In the genomic region with DNA sequence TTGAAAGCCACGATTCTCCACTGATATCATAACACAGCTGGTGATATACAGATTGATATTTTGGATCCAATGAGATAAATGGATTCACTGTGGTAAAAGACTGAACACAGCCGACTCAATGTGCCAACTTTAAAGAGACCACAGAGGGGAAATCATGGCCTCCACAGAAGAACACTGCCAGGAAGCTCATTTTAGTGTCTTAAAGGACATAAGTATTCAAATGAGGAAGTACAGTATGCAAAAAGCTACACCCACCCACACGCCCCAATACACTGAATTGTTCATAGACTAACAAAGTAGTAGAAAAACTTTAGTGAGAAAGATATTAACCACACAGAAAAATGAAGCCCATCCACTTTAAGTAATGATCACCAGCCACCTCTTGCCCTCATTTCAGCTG, we compare ENCODE assay signal across 20 mouse cellular contexts. TPM values are rescaled to one million over a fixed set of nuclear protein-coding genes. Genes with fewer than 3 reads are reported as not detected.
A peak's percentile ranks its signal among the peaks of the same experiment; 100 is the strongest.
DNase-seq lines count a peak whose midpoint lies in the region; ATAC-seq and TF ChIP-seq lines count a peak whose summit lies in the region.
"Had no signal": no experiment of that assay in that cellular context is flagged by ENCODE, and none has a peak within 500 bp of the region (broad histone marks: within the 10 kb centered on the region; RNA-seq: fewer than 3 reads in every experiment).

No protein-coding gene starts in this region.

- H3K36me3 ChIP-seq in MEL (ENCODE audit: control insufficient read depth in 1 of 2, insufficient read depth in 2 of 2, low read length in 2 of 2) = peaks cover 0 to 7% of the 10 kb centered on the region in 2 experiments; a peak in 2 of 4 replicates
- no peaks in the 10 kb centered on the region for H3K36me3 ChIP-seq in heart, adult 2 months (ENCODE audit: control insufficient read depth, insufficient read depth, low read length)
- H3K36me3 ChIP-seq: limb, embryonic 15.5 days; midbrain, embryonic 12.5 days had no signal

- H3K9ac ChIP-seq in MEL (ENCODE audit: control insufficient read depth, low read depth, low read length, poor library complexity, severe bottlenecking) = peak overlapping the region; percentile 22; the same call in 1 of the 2 replicates
- H3K9ac ChIP-seq in heart, adult 2 months (ENCODE audit: low read depth, low read length) = no peak overlapping the region
- H3K9ac ChIP-seq: limb, embryonic 15.5 days; midbrain, embryonic 12.5 days had no signal

- ATAC-seq in inflammation-experienced regulatory T-cells, adult 6 months = peak; percentile 86
- ATAC-seq: forebrain, embryonic 14.5 days had no signal

- no peak for TF ChIP-seq CTCF in MEL (IDR thresholded peaks at IDR 0.05 in 2 of 3, conservative IDR thresholded peaks at IDR 0.05 in 1 of 3; ENCODE audit: control insufficient read depth in 1 of 3, insufficient read depth in 1 of 3, low read depth in 2 of 3, low read length in 3 of 3, poor library complexity in 1 of 3, severe bottlenecking in 1 of 3)
- TF ChIP-seq CTCF in heart, adult 2 months (IDR thresholded peaks at IDR 0.05) = no peak

- no peak for TF ChIP-seq EP300 in MEL (IDR thresholded peaks at IDR 0.05; ENCODE audit: low read depth in 1 of 2, low read length in 2 of 2)
- no peak for TF ChIP-seq EP300 in heart, adult 2 months (IDR thresholded peaks at IDR 0.05; ENCODE audit: insufficient read depth, low read depth, low read length)

- H3K4me3 ChIP-seq in MEL (ENCODE audit: control insufficient read depth in 1 of 2, insufficient read depth in 1 of 2, low read depth in 2 of 2, low read length in 2 of 2) = no peak overlapping the region; a peak in 1 of 4 replicates
- H3K4me3 ChIP-seq in heart, adult 2 months = no peak overlapping the region
- H3K4me3 ChIP-seq: erythroblast, embryonic 14.5 days; limb, embryonic 15.5 days; midbrain, embryonic 12.5 days; myocyte had no signal

- no peaks in the 10 kb centered on the region for H3K27me3 ChIP-seq in MEL (ENCODE audit: control insufficient read depth in 1 of 2, insufficient read depth in 2 of 2, low read length in 2 of 2)
- H3K27me3 ChIP-seq in heart, adult 2 months (ENCODE audit: control insufficient read depth, insufficient read depth, low read length) = no peaks in the 10 kb centered on the region
- H3K27me3 ChIP-seq: limb, embryonic 15.5 days; midbrain, embryonic 12.5 days had no signal

- no peaks in the 10 kb centered on the region for H3K79me2 ChIP-seq in MEL (ENCODE audit: control insufficient read depth, insufficient read depth, low read length, poor library complexity)
- H3K79me2 ChIP-seq in heart, adult 2 months (replicated peaks; ENCODE audit: control insufficient read depth, insufficient read depth, low read length) = no peaks in the 10 kb centered on the region

- intact Hi-C loops in left cerebral cortex, postnatal 10 days (cut with DNase I) = no loop called here
- intact Hi-C loops in heart, adult 2 months (cut with DNase I) = no loop called here

- no peak for TF ChIP-seq POLR2A in MEL (IDR thresholded peaks at IDR 0.05; ENCODE audit: control insufficient read depth in 1 of 2, insufficient read depth in 1 of 2, low read depth in 1 of 2, low read length in 2 of 2, poor library complexity in 1 of 2)
- no peak for TF ChIP-seq POLR2A in heart, adult 2 months (IDR thresholded peaks at IDR 0.05; ENCODE audit: insufficient read depth, low read depth, low read length)

- no peaks in the 10 kb centered on the region for H3K9me3 ChIP-seq in MEL (replicated peaks; ENCODE audit: insufficient read depth, low read length)
- H3K9me3 ChIP-seq: limb, embryonic 15.5 days; midbrain, embryonic 12.5 days had no signal

- H3K4me1 ChIP-seq in MEL (ENCODE audit: control insufficient read depth in 1 of 2, insufficient read depth in 2 of 2, low read length in 2 of 2) = peaks cover 0 to 5% of the 10 kb centered on the region in 2 experiments; a peak in 3 of 4 replicates
- H3K4me1 ChIP-seq in heart, adult 2 months (ENCODE audit: control insufficient read depth, insufficient read depth, low read length) = no peaks in the 10 kb centered on the region; the same call in 1 of the 2 replicates
- H3K4me1 ChIP-seq: limb, embryonic 15.5 days; midbrain, embryonic 12.5 days had no signal

- TF ChIP-seq RAD21 in MEL (IDR thresholded peaks at IDR 0.05; ENCODE audit: low read depth, low read length) = no peak

- WGBS in heart, adult 2 months = 59% methylated on average over 3 of the region's 3 CpGs

- peak; percentile 7 for DNase-seq in thymus, postnatal 4 days
- DNase-seq in thymus, postnatal 10 days (ENCODE audit: low spot score in 2 of 2) = no peak
- DNase-seq in MEL (ENCODE audit: low read depth, low spot score) = peak; percentile 77
- DNase-seq in left cerebral cortex, postnatal 10 days (ENCODE audit: extremely low spot score in 1 of 2, low spot score in 2 of 2) = no peak
- no peak for DNase-seq in heart, adult 2 months
- DNase-seq in right cerebral cortex, adult 18-20 months = no peak
- DNase-seq: cerebellum, adult 11 months; cerebellum, postnatal 25 days; heart, adult 11 months; heart, postnatal 4 days; kidney, adult 9 months; kidney, postnatal 36 days; layer of hippocampus, adult 9-11 months; lung, postnatal 4 days had no signal

- H3K27ac ChIP-seq in MEL (ENCODE audit: control insufficient read depth, low read depth, low read length) = no peak overlapping the region
- H3K27ac ChIP-seq in heart, adult 2 months = no peak overlapping the region
- H3K27ac ChIP-seq: limb, embryonic 15.5 days; midbrain, embryonic 12.5 days had no signal

TF ChIP-seq in MEL, 35 proteins besides CTCF, POLR2A, EP300 and RAD21:
- TF ChIP-seq GABPA (IDR thresholded peaks at IDR 0.05; ENCODE audit: low read depth, low read length) = no peak
- no peak for TF ChIP-seq MAX (IDR thresholded peaks at IDR 0.05; ENCODE audit: low read length)
- no peak for TF ChIP-seq MYB (IDR thresholded peaks at IDR 0.05; ENCODE audit: low read depth, low read length)
- no peak for TF ChIP-seq USF2 (IDR thresholded peaks at IDR 0.05; ENCODE audit: borderline replicate concordance in 1 of 2, insufficient read depth in 1 of 2, low read depth in 1 of 2, low read length in 2 of 2)
- no peak for TF ChIP-seq TBP (IDR thresholded peaks at IDR 0.05; ENCODE audit: low read depth, low read length)
- no peak for TF ChIP-seq ETS1 (IDR thresholded peaks at IDR 0.05; ENCODE audit: low read depth, low read length)
- TF ChIP-seq HCFC1 (IDR thresholded peaks at IDR 0.05; ENCODE audit: low read depth, low read length) = no peak
- no peak for TF ChIP-seq E2F4 (IDR thresholded peaks at IDR 0.05; ENCODE audit: borderline replicate concordance, low read depth, low read length)
- TF ChIP-seq ELF1 (IDR thresholded peaks at IDR 0.05; ENCODE audit: low read depth, low read length) = no peak
- no peak for TF ChIP-seq POLR2AphosphoS2 (IDR thresholded peaks at IDR 0.05; ENCODE audit: low read length)
- TF ChIP-seq MAZ (IDR thresholded peaks at IDR 0.05; ENCODE audit: low read depth, low read length) = no peak
- no peak for TF ChIP-seq USF1 (IDR thresholded peaks at IDR 0.05; ENCODE audit: low read depth, low read length)
- no peak for TF ChIP-seq RCOR1 (IDR thresholded peaks at IDR 0.05; ENCODE audit: low read depth, low read length)
- no peak for TF ChIP-seq SIN3A (IDR thresholded peaks at IDR 0.05; ENCODE audit: low read length)
- no peak for TF ChIP-seq MEF2A (IDR thresholded peaks at IDR 0.05; ENCODE audit: extremely low read depth, insufficient replicate concordance, low read depth, low read length, poor library complexity, severe bottlenecking)
TF ChIP-seq in MEL: peak in this region for 0.

RNA-seq across cellular contexts. Expression of a gene that starts 46.8 kb away (rescaled TPM):
- 3.5 and 4.2 TPM in 2 replicates for total RNA-seq in MEL (2012; rRNA removed)
- 10 to 100 TPM in 1 of 2 experiments, not detected in 1; 12.6 TPM for polyA plus RNA-seq in MEL (2012; ENCODE audit: insufficient read depth in 1 of 2, insufficient read length in 2 of 2, low read depth in 1 of 2, low replicate concordance in 2 of 2, missing spikeins in 1 of 2)
- 10 to 100 TPM; 10.4 to 19.5 (median 11.5) TPM for polyA plus RNA-seq in inflammation-experienced regulatory T-cells, adult 6 months (2017; shearing (Covaris generic))
- total RNA-seq in left cerebral cortex, postnatal 10 days (2021) = 1 to 10 TPM; 3.1 to 5.5 TPM
- 1 to 10 TPM; 1.9 to 5.4 TPM for total RNA-seq in heart, adult 2 months (2021)
- polyA plus RNA-seq in heart, adult 2 months (2012; rRNA removed) = 1.4 and 2.7 TPM in 2 replicates

Comparison
In these comparisons a context has a peak if more than half of its experiments do, and no peak if none do; other contexts are left out.
1. DNase-seq: peak in thymus, postnatal 4 days (single experiment) and MEL (single experiment); none in thymus, postnatal 10 days (0 of 2), left cerebral cortex, postnatal 10 days (0 of 2), heart, adult 2 months (0 of 2) and right cerebral cortex, adult 18-20 months (single experiment).